Comparison of ENCODE assay signal across 9 mouse cellular contexts in genomic region chr7:76354510-76354909, GRCm38 (mm10).
DNase-seq lines count a peak whose midpoint lies in the region; ATAC-seq lines count a peak whose summit lies in the region.
"Had no signal": no experiment of that assay in that cellular context is flagged by ENCODE, and none has a peak within 500 bp of the region (broad histone marks: within the 10 kb centered on the region; RNA-seq: fewer than 3 reads in every experiment).

No protein-coding gene starts in this region.

- H3K9ac ChIP-seq in intestine, embryonic 16.5 days (ENCODE audit: low read depth, low read length), result no peak overlapping the region
- H3K9ac ChIP-seq: heart, embryonic 15.5 days had no signal

- H3K27me3 ChIP-seq in intestine, embryonic 16.5 days (replicated peaks; ENCODE audit: control insufficient read depth, insufficient read depth, low read length), result no peaks in the 10 kb centered on the region
- H3K27me3 ChIP-seq: heart, embryonic 15.5 days had no signal

- no peaks in the 10 kb centered on the region for H3K36me3 ChIP-seq in intestine, embryonic 16.5 days (ENCODE audit: control insufficient read depth, insufficient read depth, low read length)
- H3K36me3 ChIP-seq: heart, embryonic 15.5 days had no signal

- no peaks in the 10 kb centered on the region for H3K4me1 ChIP-seq in intestine, embryonic 16.5 days (ENCODE audit: control insufficient read depth, insufficient read depth, low read length)
- H3K4me1 ChIP-seq: heart, embryonic 15.5 days had no signal

- no peak overlapping the region for H3K4me3 ChIP-seq in intestine, embryonic 16.5 days (ENCODE audit: low read length)
- H3K4me3 ChIP-seq: heart, embryonic 15.5 days had no signal

- 33% methylated on average over 3 of the region's 3 CpGs for WGBS in intestine, embryonic 16.5 days

- intact Hi-C loops in gastrocnemius, postnatal 36 days (cut with DNase I), result loop anchor here (5.0 kb wide), 1 partner anchor 72 kb away; no protein-coding TSS in a partner anchor

- H3K9me3 ChIP-seq in intestine, embryonic 16.5 days (ENCODE audit: control insufficient read depth, low read length), result no peaks in the 10 kb centered on the region
- H3K9me3 ChIP-seq: heart, embryonic 15.5 days had no signal

- ATAC-seq in common myeloid progenitor, adult 5-6 weeks (replicated peaks; ENCODE audit: low read depth, poor library complexity, severe bottlenecking), result peak; percentile 72
- no peak for ATAC-seq in intestine, embryonic 16.5 days

- H3K4me2 ChIP-seq in intestine, embryonic 16.5 days (ENCODE audit: low read depth, low read length), result no peak overlapping the region
- H3K4me2 ChIP-seq: heart, embryonic 15.5 days had no signal

- peak; percentile 52 for DNase-seq in gastrocnemius, adult 18-20 months (ENCODE audit: low spot score)
- no peak for DNase-seq in gastrocnemius, postnatal 36 days
- peak; percentile 11 for DNase-seq in ovary, postnatal 14 days (ENCODE audit: low spot score)
- no peak for DNase-seq in ovary, postnatal 10 days (ENCODE audit: low spot score)
- peak; percentile 33 for DNase-seq in layer of hippocampus, adult 9-10 months (ENCODE audit: low spot score)
- DNase-seq in skeletal muscle tissue, adult 2 months (ENCODE audit: low read depth, low spot score), result peak; percentile 41

- no peak overlapping the region for H3K27ac ChIP-seq in intestine, embryonic 16.5 days (ENCODE audit: low read length)
- H3K27ac ChIP-seq: heart, embryonic 15.5 days had no signal

Comparison
In these comparisons a context has a peak if more than half of its experiments do, and no peak if none do; other contexts are left out.
1. DNase-seq: peak in gastrocnemius, adult 18-20 months (single experiment), ovary, postnatal 14 days (single experiment), layer of hippocampus, adult 9-10 months (single experiment) and skeletal muscle tissue, adult 2 months (single experiment); none in gastrocnemius, postnatal 36 days (0 of 2) and ovary, postnatal 10 days (single experiment).